Comparison of ENCODE assay signal across 29 mouse cellular contexts in genomic region chr1:68823116-68823644, GRCm38 (mm10).
DNase-seq lines count a peak whose midpoint lies in the region; ATAC-seq and TF ChIP-seq lines count a peak whose summit lies in the region.
"Had no signal": no experiment of that assay in that cellular context is flagged by ENCODE, and none has a peak within 500 bp of the region (broad histone marks: within the 10 kb centered on the region; RNA-seq: fewer than 3 reads in every experiment).

No protein-coding gene starts in this region.

- H3K36me3 ChIP-seq in kidney, adult 2 months (ENCODE audit: control insufficient read depth, insufficient read depth, low read length): no peaks in the 10 kb centered on the region
- H3K36me3 ChIP-seq in kidney, embryonic 15.5 days: no peaks in the 10 kb centered on the region
- H3K36me3 ChIP-seq: embryonic facial prominence, embryonic 10.5 days; embryonic facial prominence, embryonic 13.5 days; forebrain, embryonic 12.5 days; forebrain, embryonic 15.5 days; heart, embryonic 10.5 days; heart, embryonic 13.5 days; hindbrain, embryonic 12.5 days; hindbrain, embryonic 15.5 days had no signal

- H3K9me3 ChIP-seq in kidney, embryonic 15.5 days (replicated peaks): no peaks in the 10 kb centered on the region
- H3K9me3 ChIP-seq: embryonic facial prominence, embryonic 10.5 days; embryonic facial prominence, embryonic 13.5 days; forebrain, embryonic 12.5 days; forebrain, embryonic 15.5 days; heart, embryonic 10.5 days; heart, embryonic 13.5 days; hindbrain, embryonic 12.5 days; hindbrain, embryonic 15.5 days had no signal

- no peak for TF ChIP-seq POLR2A in kidney, adult 2 months (IDR thresholded peaks at IDR 0.05; ENCODE audit: low read depth, low read length)

- no peaks in the 10 kb centered on the region for H3K4me1 ChIP-seq in kidney, adult 2 months (ENCODE audit: control insufficient read depth, insufficient read depth, low read length)
- H3K4me1 ChIP-seq in kidney, embryonic 15.5 days: no peaks in the 10 kb centered on the region
- H3K4me1 ChIP-seq: embryonic facial prominence, embryonic 10.5 days; embryonic facial prominence, embryonic 13.5 days; forebrain, embryonic 12.5 days; forebrain, embryonic 15.5 days; heart, embryonic 10.5 days; heart, embryonic 13.5 days; hindbrain, embryonic 12.5 days; hindbrain, embryonic 15.5 days had no signal

- H3K4me3 ChIP-seq in kidney, adult 2 months (ENCODE audit: insufficient read depth, low read depth, low read length): no peak overlapping the region
- H3K4me3 ChIP-seq in kidney, embryonic 15.5 days (replicated peaks): no peak overlapping the region
- H3K4me3 ChIP-seq: embryonic facial prominence, embryonic 10.5 days; embryonic facial prominence, embryonic 13.5 days; erythroblast, embryonic 14.5 days; forebrain, embryonic 12.5 days; forebrain, embryonic 15.5 days; heart, adult 2 months; heart, embryonic 10.5 days; heart, embryonic 13.5 days; hindbrain, embryonic 12.5 days; hindbrain, embryonic 15.5 days had no signal

- TF ChIP-seq CTCF in kidney, adult 2 months (conservative IDR thresholded peaks at IDR 0.05; ENCODE audit: insufficient read depth, insufficient read length, low read depth, low read length): no peak

- no peak overlapping the region for H3K4me2 ChIP-seq in kidney, embryonic 15.5 days
- H3K4me2 ChIP-seq: embryonic facial prominence, embryonic 13.5 days; forebrain, embryonic 12.5 days; forebrain, embryonic 15.5 days; heart, embryonic 13.5 days; hindbrain, embryonic 12.5 days; hindbrain, embryonic 15.5 days had no signal

- WGBS in kidney, adult 2 months: 22% methylated on average over 2 of the region's 2 CpGs
- WGBS in kidney, embryonic 15.5 days: 40% methylated on average over 2 of the region's 2 CpGs

- H3K9ac ChIP-seq in kidney, embryonic 15.5 days: no peak overlapping the region
- H3K9ac ChIP-seq: embryonic facial prominence, embryonic 13.5 days; forebrain, embryonic 12.5 days; forebrain, embryonic 15.5 days; heart, embryonic 13.5 days; hindbrain, embryonic 12.5 days; hindbrain, embryonic 15.5 days had no signal

- peak; percentile 95 for ATAC-seq in kidney, embryonic 15.5 days (replicated peaks; ENCODE audit: low FRiP score)
- ATAC-seq: activated CD4-positive, CD25-positive, alpha-beta regulatory T cell, adult 4 months; forebrain, embryonic 15.5 days had no signal

- peak; percentile 72 for DNase-seq in kidney, adult 2 months
- DNase-seq in kidney, adult 8-10 months: peak; percentile 20 to 35
- peak; percentile 7 for DNase-seq in kidney, postnatal 10 days
- no peak for DNase-seq in testis, postnatal 14 days (ENCODE audit: low spot score)
- no peak for DNase-seq in cerebellum, postnatal 25 days
- DNase-seq in embryo, embryonic 10 days (ENCODE audit: low spot score): no peak
- no peak for DNase-seq in cerebellum, postnatal 36 days
- DNase-seq: adrenal gland, adult 8-10 months; adrenal gland, postnatal 25 days; cerebellum, adult 11-12 months; cerebellum, adult 8-10 months; cerebellum, postnatal 10 days; embryo, embryonic 11 days; gastrocnemius, postnatal 10 days; gastrocnemius, postnatal 36 days; heart, adult 2 months; heart, postnatal 14 days; heart, postnatal 4 days had no signal

- H3K27ac ChIP-seq in kidney, adult 2 months (ENCODE audit: insufficient read depth, low read depth, low read length): no peak overlapping the region
- no peak overlapping the region for H3K27ac ChIP-seq in kidney, embryonic 15.5 days
- H3K27ac ChIP-seq: embryonic facial prominence, embryonic 10.5 days; embryonic facial prominence, embryonic 13.5 days; forebrain, embryonic 12.5 days; forebrain, embryonic 15.5 days; heart, adult 2 months; heart, embryonic 10.5 days; heart, embryonic 13.5 days; hindbrain, embryonic 12.5 days; hindbrain, embryonic 15.5 days had no signal

- H3K27me3 ChIP-seq in kidney, adult 2 months (replicated peaks; ENCODE audit: control insufficient read depth, insufficient read depth, low read length): no peaks in the 10 kb centered on the region
- no peaks in the 10 kb centered on the region for H3K27me3 ChIP-seq in kidney, embryonic 15.5 days
- H3K27me3 ChIP-seq: embryonic facial prominence, embryonic 13.5 days; forebrain, embryonic 12.5 days; forebrain, embryonic 15.5 days; heart, embryonic 13.5 days; hindbrain, embryonic 12.5 days; hindbrain, embryonic 15.5 days had no signal

Comparison
In these comparisons a context has a peak if more than half of its experiments do, and no peak if none do; other contexts are left out.
1. DNase-seq: peak in kidney, adult 2 months (single experiment), kidney, adult 8-10 months (2 of 2) and kidney, postnatal 10 days (single experiment); none in testis, postnatal 14 days (single experiment), cerebellum, postnatal 25 days (0 of 2), embryo, embryonic 10 days (single experiment) and cerebellum, postnatal 36 days (0 of 2).